Mouse (Mus musculus): ENCODE data around the gene Cdnf. TPM values are rescaled to one million over a fixed set of nuclear protein-coding genes. Genes with fewer than 3 reads are reported as not detected.

The Cdnf gene
- polyA plus RNA-seq, 1 experiment, result 0.43 TPM

DNA sequence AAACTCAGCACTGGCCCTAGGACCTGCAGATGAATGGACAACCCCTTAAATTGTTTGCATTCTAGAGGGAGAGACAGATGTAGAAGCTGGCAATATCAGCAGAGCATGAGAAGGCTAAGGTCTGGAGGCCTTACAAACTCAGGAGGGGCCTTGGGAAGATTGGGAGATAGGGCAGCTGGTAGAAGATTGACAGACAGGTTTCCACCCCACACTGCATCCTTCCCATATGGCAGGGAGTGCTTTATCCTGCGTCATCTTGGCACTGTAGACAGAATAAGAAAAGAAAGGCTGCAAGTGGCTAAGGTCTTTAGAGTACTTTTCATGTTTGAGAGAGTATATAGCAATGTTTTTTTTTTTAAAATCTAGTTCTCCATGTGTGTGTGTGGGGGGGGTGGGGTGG lies 62.3 kb downstream of the Cdnf start:
- Histone ChIP-seq H3K27me3 (ENCODE audit: control insufficient read depth, insufficient read depth, low read length) (no peaks in the 10 kb centered on the region), H3K36me3 (ENCODE audit: control insufficient read depth, insufficient read depth, low read length) (no peaks in the 10 kb centered on the region), H3K4me1 (replicated peaks; ENCODE audit: control insufficient read depth, insufficient read depth, low read length) (peaks cover 6% of the 10 kb centered on the region), H3K27ac (ENCODE audit: control insufficient read depth, insufficient read depth, low read length) (no peak overlapping the region), H3K4me3 (ENCODE audit: control insufficient read depth, insufficient read depth, low read length) (no peak overlapping the region)
- WGBS, result 92% methylated on average over 1 of the region's 1 CpGs
- TF ChIP-seq POLR2A (IDR thresholded peaks at IDR 0.05; ENCODE audit: control insufficient read depth, extremely low read depth, insufficient read depth, low read length, poor library complexity) (no peak), CTCF (IDR thresholded peaks at IDR 0.05; ENCODE audit: borderline replicate concordance, control insufficient read depth, extremely low read depth, insufficient read depth, low read length, poor library complexity) (no peak)
- no peak for DNase-seq

Other genes starting within 250 kb of the Cdnf start
- 7.4 and 8.1 TPM in 2 replicates for gene Nmt2, start 228.8 kb upstream of the Cdnf start, polyA plus RNA-seq (2012; rRNA removed)
- gene Rpp38, start 180.4 kb upstream of the Cdnf start, polyA plus RNA-seq (2012; rRNA removed), result 3.4 and 3.5 TPM in 2 replicates
- gene Acbd7, start 176.9 kb upstream of the Cdnf start, polyA plus RNA-seq (2012; rRNA removed), result not detected in 2 replicates
- not detected in 2 replicates for gene Olah, start 115.8 kb upstream of the Cdnf start, polyA plus RNA-seq (2012; rRNA removed)
- 0.40 TPM in 1 of 2 replicates, not detected in the other for gene Meig1, start 90.4 kb upstream of the Cdnf start, polyA plus RNA-seq (2012; rRNA removed)
- gene Dclre1c, start 88.9 kb upstream of the Cdnf start, polyA plus RNA-seq (2012; rRNA removed), result 28.1 and 30.3 TPM in 2 replicates
- 2.2 and 3.1 TPM in 2 replicates for gene Suv39h2, start 38.0 kb upstream of the Cdnf start, polyA plus RNA-seq (2012; rRNA removed)
- gene Gm45902, start 240 bp upstream of the Cdnf start, polyA plus RNA-seq (2012; rRNA removed), result 6.0 and 6.1 TPM in 2 replicates
- 68.0 and 69.0 TPM in 2 replicates for gene Hspa14, start 216 bp upstream of the Cdnf start, polyA plus RNA-seq (2012; rRNA removed)
- 81.3 and 98.8 TPM in 2 replicates for gene Fam107b, start 57.5 kb downstream of the Cdnf start, polyA plus RNA-seq (2012; rRNA removed)

Measured in thymus, adult 2 months (tissue).